Mouse (Mus musculus): ENCODE data around the gene Slc4a1ap. TPM values are rescaled to one million over a fixed set of nuclear protein-coding genes. Genes with fewer than 3 reads are reported as not detected.
"Not testable (repeated sequence)": the region's sequence is repeated elsewhere in the genome, so short reads cannot be mapped to it uniquely, and the experiment has no call there.

Slc4a1ap gene
- total RNA-seq, 1 experiment from 2014 or later = 82.2 TPM

DNA sequence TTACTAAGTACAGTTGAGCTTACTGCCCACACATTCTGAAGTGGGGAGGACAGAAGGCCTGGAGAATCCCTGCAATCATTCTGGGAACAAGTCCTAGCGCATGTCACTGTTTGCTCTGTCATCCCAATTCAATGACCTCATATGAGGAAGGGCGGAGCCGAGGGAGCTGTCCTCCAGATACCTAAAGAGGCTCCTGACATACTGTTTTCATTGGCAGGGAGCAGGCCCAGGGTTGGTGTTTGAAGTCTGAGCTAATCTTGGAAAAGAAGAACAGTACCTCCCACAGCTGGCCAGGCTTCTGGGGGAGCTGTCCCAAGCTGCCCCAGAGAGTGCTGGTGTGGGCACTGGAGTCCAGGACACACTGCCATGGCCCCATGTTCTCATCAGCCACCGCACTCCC lies 38.2 kb downstream of the Slc4a1ap start:
- ATAC-seq (replicated peaks; ENCODE audit: insufficient number of reproducible peaks, low FRiP score, low TSS enrichment, poor library complexity, severe bottlenecking) = no peak

DNA sequence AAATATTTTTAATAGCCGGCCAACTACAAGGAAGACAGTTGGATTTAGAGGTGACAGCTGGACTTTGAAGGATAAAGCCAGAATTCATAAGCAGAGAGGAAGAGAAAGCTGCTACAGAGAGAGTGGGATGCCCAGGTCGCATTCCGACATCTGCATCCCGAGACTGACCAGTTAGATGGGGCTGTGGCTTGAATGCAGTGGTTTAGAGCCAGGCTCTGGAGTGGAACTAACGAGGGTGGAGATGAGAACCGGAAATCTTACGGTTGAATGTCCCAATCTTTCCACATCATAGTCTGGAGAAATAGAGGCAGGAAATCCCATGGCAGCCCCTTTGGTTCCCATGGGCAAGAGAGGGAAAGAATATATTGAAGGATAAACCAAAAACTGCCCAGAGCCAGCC lies 39.2 kb downstream of the Slc4a1ap start:
- no peak for ATAC-seq (replicated peaks; ENCODE audit: insufficient number of reproducible peaks, low FRiP score, low TSS enrichment, poor library complexity, severe bottlenecking)

DNA sequence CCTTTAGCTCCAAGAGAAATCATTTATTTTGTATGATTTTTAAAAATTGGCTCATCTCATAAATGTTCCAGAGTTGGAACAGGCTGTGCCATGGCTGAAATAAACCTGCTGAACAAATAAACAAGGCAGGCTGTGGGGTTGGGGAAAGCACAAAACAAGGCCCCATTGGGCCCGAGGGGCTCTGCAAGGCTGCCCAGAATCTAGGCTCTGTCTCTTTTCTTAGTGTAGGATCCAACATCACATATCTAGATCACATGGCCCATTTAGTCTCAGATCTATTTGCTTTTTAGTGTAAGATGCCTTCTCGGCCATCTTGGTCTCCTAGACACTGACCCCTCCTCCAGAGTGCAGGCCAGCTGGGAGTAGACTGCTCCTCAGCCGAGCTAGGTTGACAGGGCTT lies 39.7 kb downstream of the Slc4a1ap start:
- ATAC-seq (replicated peaks; ENCODE audit: insufficient number of reproducible peaks, low FRiP score, low TSS enrichment, poor library complexity, severe bottlenecking) = no peak

DNA sequence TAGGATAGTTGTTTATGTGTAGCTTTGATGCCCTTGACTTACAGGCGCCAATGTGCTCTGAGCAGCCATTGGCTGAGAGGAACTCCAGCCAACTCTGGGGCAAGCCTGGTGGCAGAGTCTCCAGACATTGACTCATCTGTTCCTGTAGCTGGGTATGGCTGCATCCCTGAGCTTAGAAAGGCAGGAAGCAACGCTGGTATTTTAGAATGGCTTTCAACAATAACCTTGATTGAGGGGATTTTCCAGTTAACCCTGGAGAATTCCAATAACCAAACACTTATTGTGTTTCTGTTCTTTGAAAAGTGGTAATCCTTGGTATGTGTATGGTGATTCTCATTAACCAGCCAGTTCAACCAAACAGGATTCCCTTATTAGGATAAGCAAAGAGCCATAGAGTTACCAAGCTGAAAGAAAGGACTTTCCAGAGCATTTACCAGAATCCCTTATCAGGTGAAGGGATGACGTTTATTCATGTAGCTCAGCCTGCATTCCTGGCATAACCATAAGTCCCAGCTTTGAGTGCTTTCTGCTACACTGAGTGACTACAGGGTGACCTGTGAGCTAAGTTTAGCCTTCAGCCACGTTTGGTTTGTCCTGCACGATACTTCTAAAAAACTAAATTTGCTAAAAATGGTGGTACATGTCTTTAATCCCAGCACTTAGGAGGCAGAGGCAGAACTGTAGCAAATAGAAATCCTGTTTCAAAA lies 41.3 kb downstream of the Slc4a1ap start:
- no peak for ATAC-seq (replicated peaks; ENCODE audit: insufficient number of reproducible peaks, low FRiP score, low TSS enrichment, poor library complexity, severe bottlenecking)

DNA sequence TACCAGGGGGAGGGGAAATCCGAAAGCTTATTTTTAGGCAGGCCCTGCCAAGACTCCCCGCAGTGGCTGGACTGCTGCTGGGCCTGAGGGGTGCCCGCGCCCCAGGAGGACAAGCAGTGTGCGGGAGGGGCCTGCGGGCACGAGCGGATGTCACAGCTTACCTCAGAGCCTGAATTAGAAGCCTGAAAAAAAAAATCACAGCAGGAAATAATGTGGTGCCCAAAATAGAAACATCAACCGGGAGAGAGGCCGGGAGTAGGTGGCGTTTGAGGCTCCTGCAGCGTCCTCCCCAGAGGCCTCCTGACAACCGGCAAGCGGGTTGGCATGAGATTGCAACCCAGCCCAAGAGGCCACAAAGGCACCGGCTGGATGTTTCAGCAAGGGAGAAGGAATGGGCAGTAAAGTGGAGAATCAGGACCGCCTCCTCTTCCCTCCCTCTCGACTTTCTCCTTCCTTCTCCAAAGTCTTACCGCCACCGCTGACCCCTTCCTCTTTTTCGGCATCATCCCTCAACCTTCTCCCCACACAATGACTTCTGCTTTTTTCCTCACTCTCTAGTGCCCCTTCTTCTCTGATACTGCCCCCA lies 44.3 kb downstream of the Slc4a1ap start:
- ATAC-seq (replicated peaks; ENCODE audit: insufficient number of reproducible peaks, low FRiP score, low TSS enrichment, poor library complexity, severe bottlenecking) = peak; percentile 83

DNA sequence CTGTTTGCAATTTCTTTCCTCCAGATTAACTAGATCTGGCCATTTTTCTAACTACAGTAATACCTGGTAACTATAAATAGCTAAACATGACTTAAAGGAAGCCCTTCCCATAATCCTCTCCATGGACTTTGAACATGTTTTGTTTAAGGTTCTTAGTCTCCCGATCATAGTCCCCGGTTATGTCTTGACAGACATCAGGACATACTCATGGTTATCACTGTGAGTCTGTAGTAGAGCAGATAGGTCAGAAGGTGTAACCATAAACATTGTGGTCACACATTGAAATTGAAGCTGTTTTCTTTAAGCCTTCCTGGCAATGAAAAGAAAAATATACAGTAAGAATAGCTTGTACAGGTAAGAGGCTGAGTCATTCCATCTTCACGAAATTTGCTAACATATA lies 46.9 kb downstream of the Slc4a1ap start:
- ATAC-seq (replicated peaks; ENCODE audit: insufficient number of reproducible peaks, low FRiP score, low TSS enrichment, poor library complexity, severe bottlenecking) = no peak

DNA sequence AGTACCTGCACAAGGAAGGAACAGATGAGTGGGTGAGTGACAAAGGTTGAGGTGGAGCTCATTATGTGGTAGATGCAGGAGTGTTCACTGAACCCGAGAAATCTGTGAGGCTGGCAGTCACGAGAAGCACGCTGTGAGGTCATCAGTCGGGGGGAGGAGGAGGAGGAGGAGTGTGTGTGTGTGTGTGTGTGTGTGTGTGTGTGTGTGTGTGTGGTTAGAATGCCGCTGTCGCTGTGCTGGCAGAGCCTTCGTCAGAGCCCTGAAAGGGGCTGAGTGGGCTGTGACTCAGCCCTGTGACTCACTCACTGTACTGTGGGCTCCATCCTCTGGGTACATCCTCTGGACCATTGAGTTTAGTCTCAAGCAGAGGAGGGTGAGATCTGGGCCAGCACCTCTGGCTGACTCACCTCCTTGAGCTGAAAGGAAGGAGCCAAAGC lies 49.8 kb downstream of the Slc4a1ap start:
- ATAC-seq (replicated peaks; ENCODE audit: insufficient number of reproducible peaks, low FRiP score, low TSS enrichment, poor library complexity, severe bottlenecking) = peak; percentile 60

DNA sequence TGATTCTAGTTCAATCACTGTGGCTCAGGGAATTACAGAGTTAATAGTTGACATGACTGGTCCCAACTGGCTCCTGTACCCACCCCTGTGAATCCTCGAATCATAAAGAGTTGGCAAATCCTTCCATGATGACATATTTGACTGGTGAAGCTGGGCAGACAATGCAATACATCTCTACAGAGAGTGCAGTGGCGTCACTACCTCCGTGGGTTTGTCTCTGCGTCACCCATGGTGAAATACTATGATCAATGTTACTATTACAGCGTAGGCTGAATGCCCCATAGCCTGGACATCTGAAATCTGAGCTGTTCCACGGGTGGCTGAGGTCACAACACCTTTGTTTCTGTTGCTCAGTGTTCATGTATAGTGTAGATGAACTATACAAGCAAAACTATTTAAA lies 54.5 kb downstream of the Slc4a1ap start:
- no peak for ATAC-seq (replicated peaks; ENCODE audit: insufficient number of reproducible peaks, low FRiP score, low TSS enrichment, poor library complexity, severe bottlenecking)

DNA sequence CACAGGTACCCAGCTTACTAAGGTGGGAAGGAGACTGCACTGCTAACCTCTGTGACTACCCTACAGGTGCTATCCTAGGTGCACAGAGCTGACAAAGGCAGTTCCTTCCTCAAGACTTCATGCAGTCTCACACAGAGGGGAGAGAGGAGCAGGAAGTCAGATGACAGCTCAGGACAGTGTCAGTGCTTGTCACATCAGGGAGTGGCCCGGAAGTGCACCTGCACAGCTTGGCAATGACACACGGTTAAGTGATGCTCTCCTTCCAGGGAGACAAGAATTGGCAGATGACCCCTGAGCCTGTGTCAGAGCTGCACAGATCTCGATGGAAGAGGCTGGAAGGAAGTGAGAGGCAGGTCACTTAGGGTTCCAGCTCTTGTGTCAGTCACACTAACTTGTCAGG lies 55.1 kb downstream of the Slc4a1ap start:
- no peak for ATAC-seq (replicated peaks; ENCODE audit: insufficient number of reproducible peaks, low FRiP score, low TSS enrichment, poor library complexity, severe bottlenecking)

DNA sequence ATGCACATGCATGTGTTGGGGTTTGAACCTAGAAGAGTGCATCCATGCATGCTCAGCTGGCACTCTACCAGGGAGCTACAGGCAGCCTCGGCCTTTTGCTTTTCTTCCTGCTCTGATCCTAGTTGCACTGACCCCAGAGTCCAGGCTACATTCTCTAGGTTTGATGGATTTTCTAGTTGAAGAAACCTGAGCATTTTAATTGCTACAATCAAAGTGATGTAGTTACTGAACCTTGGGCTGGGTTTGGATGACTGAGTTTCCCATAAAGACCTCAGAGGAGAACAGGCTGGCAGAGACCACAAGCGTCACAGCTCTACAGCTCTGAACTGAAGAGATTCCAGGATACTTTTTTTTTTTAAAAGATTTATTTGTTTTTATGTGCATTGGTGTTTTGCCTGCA lies 56.5 kb downstream of the Slc4a1ap start:
- ATAC-seq (replicated peaks; ENCODE audit: insufficient number of reproducible peaks, low FRiP score, low TSS enrichment, poor library complexity, severe bottlenecking) = no peak

DNA sequence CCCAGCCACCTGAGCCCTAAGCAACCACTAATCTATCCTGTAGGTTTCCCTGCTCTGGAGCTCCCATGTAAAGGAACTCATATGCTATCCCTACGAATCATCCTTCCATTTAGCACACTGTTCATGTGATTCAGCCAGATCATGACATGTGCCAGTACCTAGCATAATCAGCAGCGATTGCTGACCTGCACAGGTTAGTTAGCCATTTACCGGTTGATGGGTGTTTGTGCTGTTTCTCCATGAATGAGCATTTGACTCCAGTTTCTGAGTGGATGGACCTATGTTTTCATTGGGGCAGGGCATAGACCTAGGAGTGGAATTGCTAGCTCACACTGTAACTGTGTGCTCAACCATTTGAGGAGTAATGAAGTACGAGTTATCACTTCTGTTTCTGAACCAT lies 58.7 kb downstream of the Slc4a1ap start:
- ATAC-seq (replicated peaks; ENCODE audit: insufficient number of reproducible peaks, low FRiP score, low TSS enrichment, poor library complexity, severe bottlenecking) = no peak

DNA sequence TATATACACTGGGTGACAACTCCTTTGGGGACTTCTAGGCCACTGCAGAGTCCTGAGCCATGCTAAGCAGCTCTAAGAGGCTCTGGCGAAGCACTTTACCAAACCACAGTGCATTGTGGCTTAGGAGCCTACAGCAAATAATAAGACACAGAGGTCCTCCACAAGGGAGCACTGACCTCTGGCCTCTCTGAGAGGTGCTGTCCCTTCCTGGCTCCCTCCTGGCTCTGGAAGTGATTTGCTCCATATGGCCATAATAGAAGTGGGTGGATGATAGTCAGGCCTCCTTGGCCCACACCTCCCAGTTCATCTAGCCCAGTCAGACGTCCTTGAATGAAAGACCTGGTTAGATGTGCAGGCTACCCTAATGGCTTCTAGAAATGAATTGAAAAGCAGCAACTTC lies 61.2 kb downstream of the Slc4a1ap start:
- ATAC-seq (replicated peaks; ENCODE audit: insufficient number of reproducible peaks, low FRiP score, low TSS enrichment, poor library complexity, severe bottlenecking) = no peak

DNA sequence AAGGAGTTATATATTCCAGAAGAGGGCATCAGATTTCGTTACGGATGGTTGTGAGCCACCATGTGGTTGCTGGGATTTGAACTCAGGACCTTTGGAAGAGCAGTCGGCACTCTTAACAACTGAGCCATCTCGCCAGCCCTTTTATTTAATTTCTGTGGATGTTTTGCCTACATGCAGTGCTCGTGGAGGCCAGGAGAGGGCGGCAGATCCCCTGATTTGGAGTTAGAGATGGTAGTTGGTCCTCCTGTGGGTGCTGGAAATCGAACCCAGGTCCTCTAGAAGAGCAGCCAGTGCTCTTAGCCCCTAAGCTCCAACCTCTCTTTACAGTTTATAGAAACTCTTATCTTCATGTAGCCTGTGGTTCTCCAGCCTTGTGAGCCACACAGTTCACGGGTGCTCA lies 61.9 kb downstream of the Slc4a1ap start:
- ATAC-seq (replicated peaks; ENCODE audit: insufficient number of reproducible peaks, low FRiP score, low TSS enrichment, poor library complexity, severe bottlenecking) = not testable (repeated sequence)

DNA sequence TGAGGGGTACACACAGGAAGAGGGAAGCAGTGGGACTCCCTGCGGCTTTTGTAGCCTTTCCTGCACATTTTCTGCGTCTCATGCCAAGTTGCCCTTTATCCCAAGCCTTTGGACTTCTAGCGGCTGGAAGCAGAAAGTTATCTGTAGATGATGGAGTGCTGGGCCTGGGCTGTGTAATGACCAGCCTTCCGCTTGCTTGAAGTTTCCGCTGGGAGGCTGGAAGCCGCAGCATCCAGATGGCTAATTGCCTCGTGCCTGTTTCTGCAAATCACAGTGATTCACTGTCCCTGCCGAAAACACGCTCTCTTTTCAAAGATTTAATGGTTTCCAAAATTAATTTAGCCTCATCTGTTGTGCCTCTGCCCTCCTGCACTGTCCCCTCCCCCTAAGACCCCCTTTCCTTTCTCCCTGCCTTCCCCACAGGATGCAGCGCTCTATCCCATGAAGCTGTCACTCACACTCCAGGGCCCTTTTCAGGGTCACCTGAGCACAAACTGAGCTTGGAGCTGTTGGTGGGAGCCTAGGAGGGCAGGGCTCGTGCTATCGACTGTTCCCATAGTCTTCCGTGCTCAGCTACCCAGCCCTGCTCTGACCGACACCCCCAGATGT lies 63.0 kb downstream of the Slc4a1ap start:
- ATAC-seq (replicated peaks; ENCODE audit: insufficient number of reproducible peaks, low FRiP score, low TSS enrichment, poor library complexity, severe bottlenecking) = no peak

DNA sequence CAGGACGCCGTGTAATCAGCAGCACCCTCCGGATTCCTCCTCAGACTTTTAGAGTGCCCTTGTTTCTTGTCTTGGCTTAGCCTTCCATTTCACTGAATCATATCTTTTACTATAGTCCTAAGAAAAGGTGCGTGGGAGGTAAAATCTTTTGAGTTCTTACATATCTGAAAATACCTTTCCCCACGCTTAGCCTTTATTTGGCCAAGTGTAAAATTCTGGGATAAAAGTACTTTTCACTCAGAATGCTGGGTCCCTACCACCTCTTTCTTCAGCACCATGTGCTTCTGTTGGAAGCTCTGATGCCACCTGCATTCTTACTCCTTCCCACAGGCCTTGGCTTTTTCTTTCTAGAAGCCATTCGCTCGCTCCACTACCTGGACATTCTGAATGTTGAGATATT lies 64.3 kb downstream of the Slc4a1ap start:
- ATAC-seq (replicated peaks; ENCODE audit: insufficient number of reproducible peaks, low FRiP score, low TSS enrichment, poor library complexity, severe bottlenecking) = no peak

DNA sequence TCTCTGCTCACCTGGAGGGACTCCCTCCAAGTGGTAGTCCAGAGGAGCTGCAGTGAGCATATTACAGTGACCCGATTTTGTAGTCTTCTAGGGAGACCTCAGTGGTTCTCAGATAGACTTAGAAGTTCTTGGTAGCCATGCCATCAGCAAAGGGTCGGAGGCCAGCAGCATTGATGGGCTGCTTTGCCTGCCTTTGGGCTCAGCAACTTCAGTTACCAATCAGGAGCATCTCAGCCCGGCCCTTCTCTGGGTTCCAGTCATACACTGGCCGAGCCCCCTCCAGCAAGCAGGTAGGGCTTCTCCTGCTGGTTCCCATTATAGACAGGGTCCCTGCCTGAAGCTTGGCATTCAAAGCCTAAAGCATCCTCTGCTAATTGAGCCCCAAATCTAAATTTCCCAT lies 69.1 kb downstream of the Slc4a1ap start:
- no peak for ATAC-seq (replicated peaks; ENCODE audit: insufficient number of reproducible peaks, low FRiP score, low TSS enrichment, poor library complexity, severe bottlenecking)

DNA sequence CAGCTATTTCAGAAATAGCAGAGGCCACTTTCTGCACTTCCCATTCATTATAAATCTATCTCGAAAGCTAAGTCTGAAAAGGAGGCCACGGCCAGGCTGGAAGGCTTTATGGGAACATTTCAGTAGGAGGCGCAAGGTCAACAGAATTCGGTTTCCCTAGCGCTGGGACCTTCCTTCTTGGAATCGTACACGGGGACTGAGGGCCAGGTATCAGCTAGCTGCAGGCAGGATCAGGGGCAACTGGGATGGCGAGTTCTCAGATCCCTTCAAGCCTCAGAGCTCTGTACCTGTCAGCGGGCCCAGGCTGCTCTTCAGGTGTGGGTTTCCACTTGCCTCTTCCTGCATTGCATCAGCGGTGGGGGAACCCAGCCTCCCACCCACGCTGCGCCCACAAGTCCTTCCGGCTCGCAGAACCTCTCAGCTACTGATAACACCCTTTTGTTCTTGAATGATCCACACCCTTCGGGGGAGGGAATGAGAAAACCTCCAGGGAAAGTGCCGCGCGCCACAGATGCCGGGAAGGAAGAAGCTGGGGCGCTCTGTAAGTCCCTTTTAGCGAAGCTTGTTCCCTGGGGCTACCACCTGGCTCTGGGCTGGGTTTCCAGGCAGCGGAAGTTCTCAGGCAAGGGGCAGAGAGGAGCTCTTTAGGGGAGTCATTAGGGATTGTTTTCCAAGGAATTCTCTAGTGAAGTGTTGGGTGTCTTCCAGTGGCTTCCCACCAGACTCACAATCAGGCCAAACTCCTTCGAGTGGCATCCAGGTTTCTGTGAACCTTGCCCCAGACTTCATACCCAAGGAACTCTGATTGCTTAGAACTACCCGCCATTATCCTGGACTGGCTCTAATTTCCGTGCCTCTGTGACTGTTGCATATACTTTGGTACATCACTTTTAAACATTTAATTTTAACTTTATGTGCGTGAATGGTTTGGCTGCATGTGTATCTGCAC lies 70.0 kb downstream of the Slc4a1ap start, which contains the start of gene Mrpl33:
Gene Mrpl33 (plus strand): TSS at position 455 of the 949 bp plus-strand sequence.
- peak; percentile 40; the same call in 1 of the 2 replicates for ATAC-seq (replicated peaks; ENCODE audit: insufficient number of reproducible peaks, low FRiP score, low TSS enrichment, poor library complexity, severe bottlenecking)

DNA sequence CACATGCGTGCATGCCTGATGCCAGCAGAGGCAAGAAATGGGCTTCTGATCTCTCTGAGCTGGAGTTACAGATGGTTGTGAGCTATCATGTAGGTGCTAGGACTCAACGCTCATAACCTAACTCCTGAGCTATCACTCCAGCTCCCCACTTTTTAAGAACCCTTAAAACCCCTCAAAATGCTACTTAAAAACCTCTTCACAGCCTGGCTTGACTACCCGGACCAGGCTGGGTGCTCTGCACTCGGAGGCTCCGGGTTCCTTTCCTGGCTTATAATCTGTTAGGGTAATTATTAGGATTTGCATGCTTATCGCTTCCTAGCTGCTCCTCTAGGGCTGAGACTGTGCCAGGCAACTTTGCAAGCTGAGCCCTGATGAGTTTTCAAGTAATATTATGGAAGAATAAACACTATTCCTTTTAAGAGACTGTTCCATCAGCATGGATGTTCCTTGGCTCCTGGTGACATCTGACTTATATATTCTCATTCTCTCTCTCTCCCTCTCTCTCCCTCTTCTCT lies 70.7 kb downstream of the Slc4a1ap start:
- ATAC-seq (replicated peaks; ENCODE audit: insufficient number of reproducible peaks, low FRiP score, low TSS enrichment, poor library complexity, severe bottlenecking) = no peak

DNA sequence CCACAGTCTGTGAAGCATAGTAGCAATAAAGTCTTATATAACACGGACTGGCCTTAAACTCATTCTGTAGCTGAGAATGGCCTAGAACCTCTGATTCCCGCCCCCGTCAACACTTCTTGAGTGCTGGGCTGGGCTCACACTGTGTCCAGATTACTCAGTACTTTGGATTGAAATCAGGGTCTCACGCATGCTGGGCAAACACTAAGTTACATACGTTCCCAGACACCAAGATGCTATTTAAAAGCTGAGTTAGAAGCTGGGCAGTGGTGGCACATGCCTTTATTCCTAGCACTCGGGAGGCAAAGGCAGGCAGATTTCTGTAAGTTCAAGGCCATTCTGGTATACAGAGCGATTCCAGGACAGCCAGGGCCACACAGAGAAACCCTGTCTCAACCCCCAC lies 71.3 kb downstream of the Slc4a1ap start:
- ATAC-seq (replicated peaks; ENCODE audit: insufficient number of reproducible peaks, low FRiP score, low TSS enrichment, poor library complexity, severe bottlenecking) = no peak

Measured in monocyte, adult 5-6 weeks (primary cell).